Mouse (Mus musculus) stomach, postnatal 0 days (tissue): ENCODE measurements around the gene Arid3b.

Experiments used
- CTCF ChIP-seq: IDR thresholded peaks from 2 replicates; pipeline ENCODE4 v1.5.1; 2016; ENCODE audit warnings: antibody characterized with exemption, low read depth, mild to moderate bottlenecking, moderate library complexity
- EP300 ChIP-seq: optimal IDR thresholded peaks from 2 replicates; pipeline ENCODE3; 2016; ENCODE audit warnings: antibody characterized with exemption

DNA sequence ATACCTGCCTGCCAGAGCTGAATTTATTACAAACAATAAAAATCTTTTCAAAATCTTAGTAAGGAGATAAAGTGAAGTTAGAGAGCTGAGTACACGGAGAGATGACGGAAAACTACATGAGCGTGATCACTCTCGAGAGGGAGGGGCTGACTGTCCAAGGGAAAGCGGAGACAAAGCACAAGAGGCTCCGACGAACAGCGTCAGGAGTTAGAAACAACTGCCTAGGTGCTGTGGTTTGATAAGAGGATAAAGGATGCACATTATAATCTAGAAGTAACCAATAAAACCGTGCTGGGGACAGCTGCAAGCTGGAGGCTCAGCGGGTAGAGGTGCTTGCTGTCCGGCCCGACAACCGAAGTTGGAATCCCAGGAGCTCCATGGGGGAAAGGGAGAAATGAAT, 13.8 kb downstream of the Arid3b start:
- TF ChIP-seq CTCF (no peak), EP300 (no peak)
